ENCODE assay signal across 9 mouse cellular contexts in the genomic region with DNA sequence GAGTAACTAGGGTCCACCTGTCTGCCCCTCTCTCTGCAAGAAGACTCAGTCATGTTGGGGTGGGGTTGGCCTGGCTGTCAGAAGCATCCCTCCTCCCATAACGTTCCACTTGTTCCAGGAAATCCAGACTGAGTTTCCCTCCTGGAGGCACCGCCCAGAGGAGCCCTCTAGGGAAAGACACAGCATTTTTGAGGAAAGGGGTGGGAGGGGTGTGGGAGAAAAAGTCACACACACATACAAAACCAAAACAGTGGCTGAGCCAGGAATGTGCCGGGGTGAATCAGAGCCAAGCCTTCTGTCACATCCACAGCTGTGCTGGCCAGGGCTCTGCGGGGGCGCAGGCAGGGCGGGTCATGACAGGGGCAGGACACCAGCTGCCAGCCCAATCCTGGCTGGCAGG. TPM values are rescaled to one million over a fixed set of nuclear protein-coding genes. Genes with fewer than 3 reads are reported as not detected.
A peak's percentile ranks its signal among the peaks of the same experiment; 100 is the strongest.
DNase-seq lines count a peak whose midpoint lies in the region; ATAC-seq lines count a peak whose summit lies in the region.
"Had no signal": no experiment of that assay in that cellular context is flagged by ENCODE, and none has a peak within 500 bp of the region (broad histone marks: within the 10 kb centered on the region; RNA-seq: fewer than 3 reads in every experiment).

No protein-coding gene starts in this region.

- H3K36me3 ChIP-seq in midbrain, embryonic 10.5 days: no peaks in the 10 kb centered on the region
- H3K36me3 ChIP-seq in midbrain, embryonic 11.5 days (ENCODE audit: control insufficient read depth, insufficient read depth, low read length): no peaks in the 10 kb centered on the region
- no peaks in the 10 kb centered on the region for H3K36me3 ChIP-seq in heart, embryonic 13.5 days

- no peaks in the 10 kb centered on the region for H3K9me3 ChIP-seq in midbrain, embryonic 10.5 days (replicated peaks)
- H3K9me3 ChIP-seq in midbrain, embryonic 11.5 days (ENCODE audit: control insufficient read depth, low read length): no peaks in the 10 kb centered on the region
- no peaks in the 10 kb centered on the region for H3K9me3 ChIP-seq in heart, embryonic 13.5 days

- no peak overlapping the region for H3K4me2 ChIP-seq in midbrain, embryonic 11.5 days
- no peak overlapping the region for H3K4me2 ChIP-seq in heart, embryonic 13.5 days

- 77% methylated on average over 6 of the region's 6 CpGs for WGBS in midbrain, embryonic 10.5 days
- 78% methylated on average over 6 of the region's 6 CpGs for WGBS in midbrain, embryonic 11.5 days
- 39% methylated on average over 6 of the region's 6 CpGs for WGBS in heart, embryonic 13.5 days

- H3K9ac ChIP-seq in midbrain, embryonic 11.5 days (ENCODE audit: low read length): no peak overlapping the region
- no peak overlapping the region for H3K9ac ChIP-seq in heart, embryonic 13.5 days

- no peak for DNase-seq in midbrain, embryonic 10.5 days (ENCODE audit: low spot score)
- DNase-seq in midbrain, embryonic 11.5 days (ENCODE audit: low spot score, missing footprints): no peak
- peak; percentile 63 for DNase-seq in adrenal gland, adult 8-10 months
- peak; percentile 83 to 90 for DNase-seq in kidney, postnatal 4 days
- DNase-seq in urinary bladder, postnatal 4 days (ENCODE audit: low spot score in 2 of 2): peak; percentile 49 to 64
- DNase-seq in cerebellum, adult 9-11 months: no peak

- peak overlapping the region; percentile 49; the same call in 1 of the 2 replicates for H3K27ac ChIP-seq in midbrain, embryonic 10.5 days (replicated peaks)
- H3K27ac ChIP-seq in midbrain, embryonic 11.5 days (ENCODE audit: low read depth, low read length): no peak overlapping the region
- 0 out of 2 replicates have a peak overlapping the region, but pooled peaks have one; percentile 49 for H3K27ac ChIP-seq in heart, embryonic 13.5 days (replicated peaks)

- peaks cover 17% of the 10 kb centered on the region for H3K27me3 ChIP-seq in midbrain, embryonic 10.5 days (ENCODE audit: low read depth, poor library complexity, severe bottlenecking)
- no peaks in the 10 kb centered on the region for H3K27me3 ChIP-seq in midbrain, embryonic 11.5 days (ENCODE audit: control insufficient read depth, insufficient read depth, low read length)
- H3K27me3 ChIP-seq in heart, embryonic 13.5 days (replicated peaks): no peaks in the 10 kb centered on the region

- ATAC-seq in midbrain, embryonic 11.5 days (ENCODE audit: low FRiP score): no peak
- ATAC-seq in heart, embryonic 13.5 days (ENCODE audit: extremely low read depth, insufficient number of reproducible peaks, low FRiP score, low TSS enrichment): no peak
- ATAC-seq in activated CD4-positive, CD25-positive, alpha-beta regulatory T cell, adult 4 months: no peak

- peaks cover 17% of the 10 kb centered on the region for H3K4me1 ChIP-seq in midbrain, embryonic 10.5 days
- H3K4me1 ChIP-seq in midbrain, embryonic 11.5 days (ENCODE audit: control insufficient read depth, insufficient read depth, low read length): no peaks in the 10 kb centered on the region
- peaks cover 14% of the 10 kb centered on the region; the same call in 1 of the 2 replicates for H3K4me1 ChIP-seq in heart, embryonic 13.5 days

- H3K4me3 ChIP-seq in midbrain, embryonic 10.5 days: no peak overlapping the region
- no peak overlapping the region for H3K4me3 ChIP-seq in midbrain, embryonic 11.5 days (ENCODE audit: low read depth, low read length)
- no peak overlapping the region for H3K4me3 ChIP-seq in heart, embryonic 13.5 days

RNA-seq across cellular contexts. Expression of a gene that starts 37.0 kb away (rescaled TPM):
- 1.9 and 3.0 TPM in 2 replicates for polyA plus RNA-seq in midbrain, embryonic 10.5 days (2016; fragmentation: Nextera tagmentation; extraction: Ambion mirVana)
- 2.8 and 3.2 TPM in 2 replicates for polyA plus RNA-seq in midbrain, embryonic 11.5 days (2014; fragmentation: Nextera tagmentation; extraction: Ambion mirVana)
- 1 to 10 TPM; 1.5 to 4.1 (median 3.0) TPM for total RNA-seq in adrenal gland, adult 8-10 months (2022)
- 9.2 and 9.4 TPM in 2 replicates for polyA plus RNA-seq in heart, embryonic 13.5 days (2015; fragmentation: Nextera tagmentation; extraction: Ambion mirVana)
- polyA plus RNA-seq in activated CD4-positive, CD25-positive, alpha-beta regulatory T cell, adult 4 months (2017; shearing (Covaris generic)): not detected
- total RNA-seq: neutrophil, adult 5-6 weeks had no signal

RNA-seq across cellular contexts. Expression of a gene that starts 46.3 kb away (rescaled TPM):
- polyA plus RNA-seq in midbrain, embryonic 10.5 days (2016; fragmentation: Nextera tagmentation; extraction: Ambion mirVana): 79.1 and 82.7 TPM in 2 replicates
- polyA plus RNA-seq in midbrain, embryonic 11.5 days (2014; fragmentation: Nextera tagmentation; extraction: Ambion mirVana): 60.1 and 63.8 TPM in 2 replicates
- total RNA-seq in adrenal gland, adult 8-10 months (2022): 100 to 1,000 TPM in 3 of 4 experiments, 10 to 100 TPM in 1; 91.6 to 116 (median 107) TPM
- polyA plus RNA-seq in heart, embryonic 13.5 days (2015; fragmentation: Nextera tagmentation; extraction: Ambion mirVana): 52.5 and 71.1 TPM in 2 replicates
- 10 to 100 TPM; 68.0 to 91.6 TPM for polyA plus RNA-seq in activated CD4-positive, CD25-positive, alpha-beta regulatory T cell, adult 4 months (2017; shearing (Covaris generic))

Comparison
In these comparisons a context has a peak if more than half of its experiments do, and no peak if none do; other contexts are left out.
1. DNase-seq: peak in adrenal gland, adult 8-10 months (single experiment), kidney, postnatal 4 days (2 of 2) and urinary bladder, postnatal 4 days (2 of 2); none in midbrain, embryonic 10.5 days (single experiment), midbrain, embryonic 11.5 days (single experiment) and cerebellum, adult 9-11 months (single experiment).